Mouse (Mus musculus) limb, embryonic 15.5 days (tissue): Measurements from ENCODE around the gene Ttc22. TPM values are rescaled to one million over a fixed set of nuclear protein-coding genes. Genes with fewer than 3 reads are reported as not detected.

ENCODE experiments used
- ATAC-seq: fragments of 200-750 bp; cut with Nextera tagmentation; 2 replicates; pipeline ENCODE4 v1.8.0; 2017; ENCODE audit warnings: low read depth, moderate TSS enrichment; ENCODE audit not compliant: insufficient number of reproducible peaks, low FRiP score, low TSS enrichment
- H3K27ac ChIP-seq: fragments of 300-500 bp; sonication (generic); 2 replicates; pipeline ENCODE4 v1.5.1; 2015; ENCODE audit warnings: moderate library complexity, mild to moderate bottlenecking, inconsistent platforms
- H3K27me3 ChIP-seq: fragments of 300-500 bp; sonication (generic); 2 replicates; pipeline ENCODE4 v1.6.1; 2015; ENCODE audit warnings: inconsistent platforms
- H3K36me3 ChIP-seq: fragments of 300-500 bp; sonication (generic); 2 replicates; pipeline ENCODE4 v1.6.1; 2015; ENCODE audit warnings: inconsistent platforms
- H3K4me1 ChIP-seq: fragments of 300-500 bp; sonication (generic); 2 replicates; pipeline ENCODE4 v1.6.1; 2015; ENCODE audit warnings: inconsistent platforms
- H3K4me2 ChIP-seq: fragments of 300-500 bp; sonication (generic); 2 replicates; pipeline ENCODE4 v1.6.1; 2015; ENCODE audit warnings: mild to moderate bottlenecking, inconsistent platforms
- H3K4me3 ChIP-seq: fragments of 300-500 bp; sonication (generic); 2 replicates; pipeline ENCODE4 v1.5.1; 2015; ENCODE audit warnings: mild to moderate bottlenecking, inconsistent platforms
- H3K9ac ChIP-seq: fragments of 300-500 bp; sonication (generic); 2 replicates; pipeline ENCODE4 v1.6.1; 2015; ENCODE audit warnings: inconsistent platforms
- H3K9me3 ChIP-seq: fragments of 300-500 bp; sonication (generic); 2 replicates; pipeline ENCODE4 v1.6.1; 2016; ENCODE audit warnings: inconsistent platforms
- WGBS: fragments of 180-500 bp; shearing (Covaris S2); methylation state at CpG from one replicate; pipeline ENCODE4 v1.1.7; 2015; 5-methylcytosine and 5-hydroxymethylcytosine counted together
- polyA plus RNA-seq: library from polyadenylated mRNA; unstranded; fragments of >200 nt; fragmentation: Nextera tagmentation; extraction: Ambion mirVana; gene quantifications from 2 replicates; pipeline ENCODE4 v1.2.1, GENCODE M21; 2015

Gene Ttc22
- polyA plus RNA-seq, 1 experiment from 2014 or later, result 19.2 TPM

- H3K4me2 ChIP-seq, result no peak overlapping the region
- peaks cover 12% of the 10 kb centered on the region for H3K4me1 ChIP-seq
- H3K4me3 ChIP-seq, result no peak overlapping the region
- no peak; the same call in 1 of the 2 replicates for ATAC-seq
- H3K27ac ChIP-seq, result peak overlapping the region; percentile 43; the same call in 1 of the 2 replicates
- 7% methylated on average over 8 of the region's 8 CpGs for WGBS
- H3K27me3 ChIP-seq, result no peaks in the 10 kb centered on the region
- no peaks in the 10 kb centered on the region for H3K36me3 ChIP-seq
- H3K9me3 ChIP-seq, result no peaks in the 10 kb centered on the region
- no peak overlapping the region for H3K9ac ChIP-seq
These were observed 21.4 kb downstream of the Ttc22 start for GRCm38 (mm10) chr4:106643483-106644217.

- WGBS, result 57% methylated on average over 6 of the region's 6 CpGs
- peaks cover 12% of the 10 kb centered on the region for H3K4me1 ChIP-seq
- no peak overlapping the region for H3K4me3 ChIP-seq
- ATAC-seq, result no peak
- peak overlapping the region; percentile 43; the same call in 1 of the 2 replicates for H3K27ac ChIP-seq
- H3K27me3 ChIP-seq, result no peaks in the 10 kb centered on the region
- H3K9me3 ChIP-seq, result no peaks in the 10 kb centered on the region
- H3K9ac ChIP-seq, result no peak overlapping the region
- no peak overlapping the region for H3K4me2 ChIP-seq
- H3K36me3 ChIP-seq, result no peaks in the 10 kb centered on the region
These were observed 22.0 kb downstream of the Ttc22 start for GRCm38 (mm10) chr4:106644218-106644610.

- H3K4me2 ChIP-seq, result no peak overlapping the region
- no peaks in the 10 kb centered on the region for H3K9me3 ChIP-seq
- ATAC-seq, result no peak
- H3K9ac ChIP-seq, result no peak overlapping the region
- no peaks in the 10 kb centered on the region for H3K36me3 ChIP-seq
- no peaks in the 10 kb centered on the region for H3K27me3 ChIP-seq
- peaks cover 12% of the 10 kb centered on the region for H3K4me1 ChIP-seq
- no peak overlapping the region for H3K4me3 ChIP-seq
- 60% methylated on average over 5 of the region's 5 CpGs for WGBS
- no peak overlapping the region for H3K27ac ChIP-seq
These were observed 23.6 kb downstream of the Ttc22 start for GRCm38 (mm10) chr4:106645797-106646196.

- ATAC-seq, result no peak
- WGBS, result 60% methylated on average over 6 of the region's 6 CpGs
- no peaks in the 10 kb centered on the region for H3K27me3 ChIP-seq
- H3K36me3 ChIP-seq, result no peaks in the 10 kb centered on the region
- H3K27ac ChIP-seq, result no peak overlapping the region
- no peaks in the 10 kb centered on the region for H3K9me3 ChIP-seq
- H3K4me3 ChIP-seq, result no peak overlapping the region
- H3K9ac ChIP-seq, result no peak overlapping the region
- H3K4me2 ChIP-seq, result no peak overlapping the region
- H3K4me1 ChIP-seq, result peaks cover 20% of the 10 kb centered on the region
These were observed 24.9 kb downstream of the Ttc22 start for GRCm38 (mm10) chr4:106647137-106647536.

- no peaks in the 10 kb centered on the region for H3K27me3 ChIP-seq
- ATAC-seq, result peak; percentile 95
- WGBS, result 2% methylated on average over 40 of the region's 40 CpGs
- H3K4me3 ChIP-seq, result peak within 1 kb of the TSS; percentile 65
- H3K9me3 ChIP-seq, result no peaks in the 10 kb centered on the region
- peaks cover 25% of the 10 kb centered on the region for H3K36me3 ChIP-seq
- peak within 1 kb of the TSS; percentile 88 for H3K4me2 ChIP-seq
- H3K4me1 ChIP-seq, result peaks cover 10% of the 10 kb centered on the region
- H3K27ac ChIP-seq, result peak within 1 kb of the TSS; percentile 75
- H3K9ac ChIP-seq, result peak within 1 kb of the TSS; percentile 55
These were observed 28.7 kb downstream of the Ttc22 start, which contains the start of gene Pars2 for GRCm38 (mm10) chr4:106650833-106651527. Gene Pars2, plus strand, starts transcription at chr4:106651069.

- Histone ChIP-seq H3K27ac (no peak overlapping the region), H3K9me3 (no peaks in the 10 kb centered on the region), H3K27me3 (no peaks in the 10 kb centered on the region), H3K9ac (no peak overlapping the region), H3K36me3 (peaks cover 31% of the 10 kb centered on the region), H3K4me2 (no peak overlapping the region), H3K4me1 (peaks cover 10% of the 10 kb centered on the region), H3K4me3 (no peak overlapping the region)
- 94% methylated on average over 3 of the region's 3 CpGs for WGBS
- no peak for ATAC-seq
These were observed 30.3 kb downstream of the Ttc22 start for GRCm38 (mm10) chr4:106652546-106652945.

GRCm38 (mm10) chr4:106653051-106653450 is 30.8 kb downstream of the Ttc22 start:
- H3K4me3 ChIP-seq, result no peak overlapping the region
- no peak for ATAC-seq

GRCm38 (mm10) chr4:106655681-106656080 is 33.4 kb downstream of the Ttc22 start:
- WGBS, result 71% methylated on average over 10 of the region's 10 CpGs
- Histone ChIP-seq H3K4me1 (peaks cover 10% of the 10 kb centered on the region), H3K27ac (no peak overlapping the region), H3K4me3 (no peak overlapping the region), H3K9ac (no peak overlapping the region), H3K4me2 (no peak overlapping the region), H3K9me3 (no peaks in the 10 kb centered on the region), H3K36me3 (peaks cover 57% of the 10 kb centered on the region), H3K27me3 (no peaks in the 10 kb centered on the region)
- no peak for ATAC-seq

More at GRCm38 (mm10) chr4:106653051-106653450, 30.8 kb downstream of the Ttc22 start:
- H3K27ac ChIP-seq, result no peak overlapping the region
- 93% methylated on average over 15 of the region's 15 CpGs for WGBS
- H3K4me2 ChIP-seq, result no peak overlapping the region
- peaks cover 10% of the 10 kb centered on the region for H3K4me1 ChIP-seq
- no peak overlapping the region for H3K9ac ChIP-seq
- H3K9me3 ChIP-seq, result no peaks in the 10 kb centered on the region
- peaks cover 33% of the 10 kb centered on the region for H3K36me3 ChIP-seq
- no peaks in the 10 kb centered on the region for H3K27me3 ChIP-seq

GRCm38 (mm10) chr4:106663956-106664470 is 41.8 kb downstream of the Ttc22 start:
- no peak overlapping the region for H3K9ac ChIP-seq
- peaks cover 100% of the 10 kb centered on the region for H3K36me3 ChIP-seq
- whole genome bisulfite sequencing, result 68% methylated on average over 5 of the region's 5 CpGs
- H3K27ac ChIP-seq, result no peak overlapping the region
- no peaks in the 10 kb centered on the region for H3K4me1 ChIP-seq
- no peaks in the 10 kb centered on the region for H3K27me3 ChIP-seq
- no peak overlapping the region for H3K4me2 ChIP-seq
- no peak for ATAC-seq
- H3K9me3 ChIP-seq, result no peaks in the 10 kb centered on the region
- no peak overlapping the region for H3K4me3 ChIP-seq

- Histone ChIP-seq H3K27me3 (no peaks in the 10 kb centered on the region), H3K27ac (no peak overlapping the region), H3K4me1 (no peaks in the 10 kb centered on the region), H3K9ac (no peak overlapping the region), H3K4me2 (no peak overlapping the region), H3K4me3 (no peak overlapping the region), H3K36me3 (peaks cover 100% of the 10 kb centered on the region), H3K9me3 (no peaks in the 10 kb centered on the region)
- 81% methylated on average over 6 of the region's 6 CpGs for WGBS
- ATAC-seq, result no peak
These were observed 42.5 kb downstream of the Ttc22 start for GRCm38 (mm10) chr4:106664697-106665096.

- Histone ChIP-seq H3K27ac (no peak overlapping the region), H3K36me3 (peaks cover 100% of the 10 kb centered on the region), H3K4me3 (no peak overlapping the region), H3K9me3 (no peaks in the 10 kb centered on the region), H3K9ac (no peak overlapping the region), H3K4me1 (no peaks in the 10 kb centered on the region), H3K4me2 (no peak overlapping the region), H3K27me3 (no peaks in the 10 kb centered on the region)
- ATAC-seq, result no peak
- WGBS, result 88% methylated on average over 2 of the region's 2 CpGs
These were observed 43.0 kb downstream of the Ttc22 start for GRCm38 (mm10) chr4:106665269-106665668.

GRCm38 (mm10) chr4:106665673-106666072 is 43.4 kb downstream of the Ttc22 start:
- Histone ChIP-seq H3K9me3 (no peaks in the 10 kb centered on the region), H3K4me3 (no peak overlapping the region), H3K4me1 (no peaks in the 10 kb centered on the region), H3K4me2 (no peak overlapping the region), H3K36me3 (peaks cover 100% of the 10 kb centered on the region), H3K9ac (no peak overlapping the region), H3K27me3 (no peaks in the 10 kb centered on the region), H3K27ac (no peak overlapping the region)
- ATAC-seq, result no peak
- WGBS, result 91% methylated on average over 10 of the region's 10 CpGs
